Mouse (Mus musculus) heart, postnatal 14 days (tissue): ENCODE data around the gene Plbd1. TPM values are rescaled to one million over a fixed set of nuclear protein-coding genes. Genes with fewer than 3 reads are reported as not detected.

ENCODE experiments used
- DNase-seq, 2 experiments: peaks; one replicate each; pipeline ENCODE4 v3.0.0; 2021 to 2022
- intact Hi-C: fragments of 180-260 bp; cut with DNase I; formaldehyde crosslinking; loops from one replicate; pipeline ENCODE4 v1.15.1; 2025
- total RNA-seq, 2 experiments: library from RNA; stranded (reverse); gene quantifications; 2 replicates each; pipeline ENCODE4 v1.2.3; 2021

The Plbd1 gene
- total RNA-seq, 2 experiments from 2014 or later = 30.5 to 34.4 TPM

DNA sequence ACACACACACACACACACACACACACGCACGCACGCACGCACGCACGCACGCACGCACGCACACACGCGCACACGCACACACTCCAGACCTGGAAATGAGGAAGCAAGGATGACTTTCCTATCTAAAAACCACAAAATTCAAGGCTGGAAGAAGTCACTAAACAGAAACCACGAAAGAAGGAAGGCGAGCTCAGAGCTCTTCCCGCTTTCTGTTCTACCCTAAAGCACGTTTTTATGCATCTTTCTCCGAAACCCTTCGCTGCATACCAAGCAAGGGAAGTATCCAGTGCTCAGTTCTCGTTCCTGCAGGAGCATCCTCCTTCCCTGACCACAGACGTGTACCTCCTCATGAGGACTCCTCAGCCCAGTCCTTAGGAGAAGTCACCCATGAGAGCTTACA lies 7.3 kb downstream of the Plbd1 start:
- intact Hi-C loops = no loop called here
- DNase-seq = no peak

- intact Hi-C loops = no loop called here
These were observed 8.4 kb downstream of the Plbd1 start for GRCm38 (mm10) chr6:136653331-136653730.

GRCm38 (mm10) chr6:136650664-136651063 lies 11.1 kb downstream of the Plbd1 start:
- no peak for DNase-seq
- intact Hi-C loops = no loop called here

More at GRCm38 (mm10) chr6:136653331-136653730, 8.4 kb downstream of the Plbd1 start:
- no peak for DNase-seq

- intact Hi-C loops = no loop called here
- no peak for DNase-seq
These were observed 14.3 kb downstream of the Plbd1 start for GRCm38 (mm10) chr6:136647455-136647861.

- intact Hi-C loops = no loop called here
- DNase-seq = no peak
These were observed 15.5 kb downstream of the Plbd1 start for GRCm38 (mm10) chr6:136646207-136646606.

- intact Hi-C loops = no loop called here
- no peak for DNase-seq
These were observed 16.0 kb downstream of the Plbd1 start for GRCm38 (mm10) chr6:136645754-136646153.

DNA sequence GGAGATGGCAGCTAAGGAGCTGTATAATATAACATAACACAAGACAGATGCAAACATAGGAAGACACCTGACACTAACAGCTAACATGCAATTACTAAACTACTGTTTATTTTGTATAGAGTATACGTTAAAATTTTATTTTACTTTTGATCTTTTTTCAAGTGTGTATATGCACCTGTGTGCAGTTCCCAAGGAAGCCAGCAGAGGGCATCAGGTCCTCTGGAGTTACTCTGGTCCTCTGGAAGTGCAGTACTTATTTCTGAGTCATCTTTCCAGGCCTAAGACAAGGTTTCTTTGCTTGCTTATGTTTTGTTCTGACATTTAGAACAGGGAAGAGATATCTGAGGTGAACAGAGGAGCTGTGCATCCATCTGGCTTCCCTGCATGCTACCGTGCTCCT lies 17.6 kb downstream of the Plbd1 start:
- DNase-seq = no peak
- intact Hi-C loops = loop anchor here (5.0 kb wide), 1 partner anchor 78 kb away; no protein-coding TSS in a partner anchor

GRCm38 (mm10) chr6:136634982-136635381 lies 26.7 kb downstream of the Plbd1 start:
- no peak for DNase-seq
- intact Hi-C loops = no loop called here

DNA sequence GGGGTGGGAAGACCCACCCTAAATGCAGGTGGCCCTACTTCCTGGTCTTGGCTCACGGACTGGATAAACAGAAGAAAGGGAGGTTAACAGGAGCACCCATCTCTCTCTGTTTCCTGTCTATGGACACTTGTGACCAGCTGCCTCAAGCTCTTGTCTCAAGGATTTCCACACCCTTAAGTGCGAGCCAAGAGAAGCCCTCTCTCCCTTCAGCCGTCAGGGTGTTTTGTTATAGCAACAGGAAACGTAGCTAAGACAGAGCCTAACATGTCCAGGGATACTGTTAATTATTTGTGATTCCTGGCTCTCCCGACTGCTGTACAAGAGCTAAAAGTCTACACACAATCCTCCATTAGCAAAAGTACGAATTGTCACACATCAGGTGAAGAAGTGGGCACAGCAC lies 28.0 kb downstream of the Plbd1 start:
- DNase-seq = no peak
- intact Hi-C loops = no loop called here

DNA sequence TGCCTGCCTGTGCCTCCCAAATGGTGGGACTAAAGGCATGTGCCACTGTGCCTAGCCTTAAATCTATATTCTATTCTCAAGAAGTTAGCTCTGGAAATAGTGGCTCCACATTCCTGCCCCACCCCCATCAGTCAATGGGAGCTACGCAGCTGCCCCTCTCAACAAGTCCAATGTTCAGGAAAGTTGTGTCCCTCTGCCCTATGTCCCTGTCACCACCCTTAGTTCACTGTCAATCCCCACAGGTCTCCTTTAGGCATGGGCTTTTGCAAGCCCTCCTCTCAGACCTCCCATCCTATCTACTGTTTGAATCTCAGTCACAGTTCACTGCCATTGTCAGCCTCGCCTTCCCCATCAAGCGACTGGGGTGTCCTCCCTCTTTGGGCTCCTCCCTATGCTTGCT lies 28.6 kb downstream of the Plbd1 start:
- no peak for DNase-seq
- intact Hi-C loops = no loop called here

GRCm38 (mm10) chr6:136631945-136632534 lies 29.7 kb downstream of the Plbd1 start:
- no peak for DNase-seq
- intact Hi-C loops = no loop called here

- no peak for DNase-seq
These were observed 30.2 kb downstream of the Plbd1 start for GRCm38 (mm10) chr6:136631519-136631918.

GRCm38 (mm10) chr6:136629639-136630038 lies 32.1 kb downstream of the Plbd1 start:
- intact Hi-C loops = no loop called here
- DNase-seq = no peak

More at GRCm38 (mm10) chr6:136631519-136631918, 30.2 kb downstream of the Plbd1 start:
- intact Hi-C loops = no loop called here

GRCm38 (mm10) chr6:136625421-136625820 lies 36.3 kb downstream of the Plbd1 start:
- intact Hi-C loops = no loop called here
- no peak for DNase-seq

- intact Hi-C loops = loop anchor here (2.0 to 5.0 kb wide), 3 partner anchors 102 to 362 kb away; no protein-coding TSS in a partner anchor
- DNase-seq = peak; percentile 80 to 90
These were observed 41.2 kb downstream of the Plbd1 start for GRCm38 (mm10) chr6:136620361-136621139.

- DNase-seq = no peak
- intact Hi-C loops = loop anchor here (5.0 kb wide), 1 partner anchor 192 kb away; no protein-coding TSS in a partner anchor
These were observed 47.6 kb downstream of the Plbd1 start for GRCm38 (mm10) chr6:136614156-136614555.

- DNase-seq = no peak
These were observed 49.4 kb downstream of the Plbd1 start for GRCm38 (mm10) chr6:136612312-136612711.

GRCm38 (mm10) chr6:136611351-136612215 lies 50.1 kb downstream of the Plbd1 start:
- intact Hi-C loops = loop anchor here (5.0 kb wide), 1 partner anchor 189 kb away; no protein-coding TSS in a partner anchor
- DNase-seq = no peak

More at GRCm38 (mm10) chr6:136612312-136612711, 49.4 kb downstream of the Plbd1 start:
- intact Hi-C loops = loop anchor here (5.0 kb wide), 1 partner anchor 190 kb away; no protein-coding TSS in a partner anchor

DNA sequence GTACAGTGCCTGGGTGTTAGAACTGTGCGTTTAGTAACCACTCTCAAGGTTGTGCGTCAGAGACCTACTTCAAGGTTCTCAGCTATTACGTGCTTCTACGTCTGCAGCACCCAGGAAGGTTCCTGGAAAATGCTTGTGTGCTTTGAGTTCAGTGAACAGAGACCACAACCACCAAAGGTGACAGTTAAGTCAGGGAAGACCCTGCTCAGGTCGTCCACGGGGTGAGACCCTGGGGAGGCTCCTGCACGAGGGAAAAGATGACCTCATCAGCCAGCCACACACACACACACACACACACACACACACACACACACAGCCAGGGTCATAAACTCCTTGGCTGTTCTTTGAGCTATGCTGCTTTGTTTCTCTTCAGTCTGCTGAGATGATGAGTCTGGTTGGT lies 59.1 kb downstream of the Plbd1 start:
- intact Hi-C loops = no loop called here
- no peak for DNase-seq

- intact Hi-C loops = no loop called here
These were observed 67.2 kb downstream of the Plbd1 start for GRCm38 (mm10) chr6:136594541-136594940.

GRCm38 (mm10) chr6:136590739-136591138 lies 71.0 kb downstream of the Plbd1 start:
- intact Hi-C loops = no loop called here

More at GRCm38 (mm10) chr6:136594541-136594940, 67.2 kb downstream of the Plbd1 start:
- DNase-seq = no peak

More at GRCm38 (mm10) chr6:136590739-136591138, 71.0 kb downstream of the Plbd1 start:
- DNase-seq = no peak
